Mouse (Mus musculus): ENCODE data around the gene Wdr41.

DNA sequence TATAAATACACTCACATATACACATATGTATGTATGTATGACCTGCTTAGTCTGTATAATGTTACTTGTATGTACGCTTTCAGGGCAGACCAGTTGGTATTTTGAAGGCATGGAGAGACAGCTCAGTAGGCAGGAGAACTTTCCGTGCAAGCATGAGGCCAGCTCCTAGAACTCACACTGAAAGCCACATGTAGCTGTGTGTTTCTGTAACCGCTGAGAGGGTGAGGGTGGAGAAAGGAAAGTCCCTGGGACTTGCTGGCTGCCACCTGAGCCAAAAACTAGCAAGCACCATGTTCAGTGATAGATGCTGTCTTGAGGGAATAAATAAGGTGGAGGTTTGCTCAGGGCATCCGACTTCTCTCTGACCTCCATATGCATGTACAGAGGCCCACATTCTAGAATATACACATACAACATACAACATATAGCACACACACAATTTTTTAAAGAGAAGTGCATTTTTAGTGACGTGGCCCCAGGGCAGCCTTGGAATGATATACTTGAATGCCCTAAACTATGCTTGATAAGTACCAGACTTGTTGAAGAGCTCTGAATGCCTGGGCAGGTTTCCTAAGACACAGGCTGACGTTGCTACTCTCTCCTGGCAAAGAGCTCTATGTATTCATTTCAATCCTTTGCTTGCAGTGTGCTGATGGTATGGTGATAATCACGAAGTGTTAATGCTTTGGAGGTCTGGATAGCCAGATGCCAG lies 35.6 kb downstream of the Wdr41 start:
- TF ChIP-seq CTCF (conservative IDR thresholded peaks at IDR 0.05 in 1 of 2, IDR thresholded peaks at IDR 0.05 in 1 of 2; ENCODE audit: low read depth in 2 of 2, low read length in 2 of 2) (no peak), USF1 (IDR thresholded peaks at IDR 0.05; ENCODE audit: low read depth, low read length) (no peak), MAX (IDR thresholded peaks at IDR 0.05; ENCODE audit: low read length) (peak; percentile 87), RAD21 (IDR thresholded peaks at IDR 0.05; ENCODE audit: low read depth, low read length) (no peak), USF2 (conservative IDR thresholded peaks at IDR 0.05; ENCODE audit: low read depth, low read length) (no peak), CHD2 (IDR thresholded peaks at IDR 0.05; ENCODE audit: low read length) (no peak), POLR2A (IDR thresholded peaks at IDR 0.05; ENCODE audit: low read depth, low read length) (no peak), ZKSCAN1 (IDR thresholded peaks at IDR 0.05; ENCODE audit: borderline replicate concordance, low read depth, low read length) (no peak)

Data from CH12.LX (cell line).